Mouse (Mus musculus) kidney, adult 18-20 months (tissue): ENCODE measurements around the gene Rreb1.

Experiments used
- DNase-seq: peaks from one replicate; pipeline ENCODE4 v3.0.0; 2021

Gene Rreb1

DNA sequence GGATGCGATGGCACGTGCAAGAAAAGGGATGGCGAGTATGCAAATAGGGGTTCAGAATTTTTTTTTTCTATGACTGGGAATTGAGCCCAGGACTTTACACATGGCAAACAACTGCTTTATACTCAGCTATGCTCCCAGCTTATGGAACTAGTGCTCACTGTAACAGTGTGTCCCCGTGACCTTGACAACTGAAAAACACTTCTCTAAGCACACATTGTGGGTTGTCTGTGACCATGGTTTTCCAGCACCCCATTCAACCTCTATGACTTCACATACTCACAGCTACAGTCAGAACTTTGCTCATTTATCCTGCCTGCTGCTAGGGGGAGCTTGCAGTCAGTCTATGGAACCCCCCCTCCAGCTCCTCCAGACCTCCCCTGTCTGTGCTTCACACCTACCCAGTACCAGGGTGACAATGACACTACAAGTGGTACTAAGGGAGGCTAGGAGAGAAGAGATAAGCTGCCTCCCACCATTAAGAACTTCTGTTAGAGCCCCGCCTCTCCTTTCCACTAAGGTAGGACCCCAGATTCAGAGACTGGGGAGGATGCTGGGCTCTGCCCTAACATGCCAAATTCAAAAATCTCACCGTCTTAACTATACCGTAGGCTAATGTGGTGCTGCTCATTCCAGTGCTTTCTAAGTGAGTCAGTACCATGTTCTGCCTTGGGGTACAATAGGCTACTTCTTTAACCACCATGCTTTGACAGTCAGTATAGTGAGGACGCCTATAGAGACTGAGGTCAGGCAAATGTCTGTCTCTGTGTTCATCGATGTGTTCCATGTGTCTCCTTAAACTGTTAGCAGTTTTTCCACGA lies 145.7 kb downstream of the Rreb1 start:
- DNase-seq = no peak

DNA sequence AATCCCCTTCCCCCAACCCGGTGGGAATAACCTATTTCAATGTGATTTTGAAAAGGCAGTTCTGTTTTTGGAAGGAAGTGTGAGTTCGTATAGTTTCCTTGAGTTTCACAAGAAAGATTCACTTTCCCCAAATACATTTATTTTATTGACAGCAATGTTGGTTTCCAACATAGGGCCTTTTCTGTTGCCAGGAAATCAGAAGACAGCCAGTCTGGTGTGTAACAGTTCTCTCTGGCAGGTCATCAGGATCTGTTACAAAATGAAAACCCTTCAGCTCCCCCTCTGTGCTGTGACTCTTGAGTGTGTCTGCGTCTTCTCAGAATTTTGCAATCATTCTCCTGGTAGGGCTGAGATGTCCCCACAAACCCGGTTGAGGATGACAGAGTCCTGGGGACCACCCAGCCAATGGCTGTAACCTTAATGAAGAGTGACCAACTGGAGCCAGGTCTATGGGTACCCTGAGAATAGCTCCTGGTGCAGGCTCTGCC lies 146.3 kb downstream of the Rreb1 start:
- no peak for DNase-seq

DNA sequence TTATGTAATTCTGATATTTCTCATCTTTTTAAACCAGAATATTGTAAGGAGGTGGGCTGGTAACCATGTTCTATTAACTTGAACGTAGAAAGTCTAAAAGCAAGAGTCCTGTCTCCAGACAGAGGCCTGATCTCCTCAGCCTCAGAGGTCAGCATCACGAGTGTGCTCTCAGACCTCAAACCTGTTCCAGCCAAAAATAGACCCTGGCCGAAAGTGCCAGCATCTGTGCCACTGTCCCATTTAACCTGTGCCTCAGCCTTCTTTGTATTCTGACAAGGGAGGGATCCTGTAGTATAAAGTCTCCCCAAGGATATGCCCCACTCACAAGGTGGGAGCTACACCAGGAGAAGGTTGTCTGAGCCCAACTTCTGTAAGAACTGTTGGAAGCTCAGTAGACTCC lies 148.2 kb downstream of the Rreb1 start:
- DNase-seq = no peak

DNA sequence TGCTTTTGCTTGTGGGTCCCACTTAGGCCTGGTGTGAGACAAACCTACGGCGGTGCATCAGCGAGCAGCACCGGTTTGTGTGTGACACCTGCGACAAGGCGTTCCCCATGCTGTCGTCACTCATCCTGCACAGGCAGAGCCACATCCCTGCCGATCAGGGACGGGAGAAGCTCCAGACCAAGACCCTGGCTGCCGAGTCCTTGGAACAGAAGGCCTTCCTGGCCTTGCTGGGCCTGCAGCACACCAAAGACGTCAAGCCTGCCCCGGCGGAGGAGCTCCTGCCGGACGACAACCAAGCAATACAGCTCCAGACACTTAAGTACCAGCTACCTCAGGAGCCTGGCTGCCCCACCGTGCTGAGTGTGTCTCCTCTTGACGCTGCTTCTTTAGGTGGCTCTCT lies 151.3 kb downstream of the Rreb1 start:
- DNase-seq = no peak

DNA sequence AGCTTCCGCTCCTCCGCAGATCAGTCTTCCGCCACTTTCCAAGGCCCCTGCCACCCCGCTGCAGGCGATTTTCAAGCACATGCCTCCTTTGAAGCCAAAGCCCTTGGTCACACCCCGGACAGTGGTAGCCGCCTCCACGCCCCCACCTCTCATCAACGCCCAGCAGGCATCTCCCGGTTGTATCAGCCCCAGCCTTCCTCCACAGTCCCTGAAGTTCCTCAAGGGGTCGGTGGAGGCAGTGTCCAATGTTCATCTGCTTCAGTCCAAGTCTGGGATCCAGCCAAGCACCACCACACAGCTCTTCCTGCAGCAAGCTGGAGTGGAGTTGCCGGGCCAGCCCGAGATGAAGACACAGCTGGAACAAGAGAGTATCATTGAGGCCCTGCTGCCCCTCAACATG lies 151.9 kb downstream of the Rreb1 start:
- no peak for DNase-seq

DNA sequence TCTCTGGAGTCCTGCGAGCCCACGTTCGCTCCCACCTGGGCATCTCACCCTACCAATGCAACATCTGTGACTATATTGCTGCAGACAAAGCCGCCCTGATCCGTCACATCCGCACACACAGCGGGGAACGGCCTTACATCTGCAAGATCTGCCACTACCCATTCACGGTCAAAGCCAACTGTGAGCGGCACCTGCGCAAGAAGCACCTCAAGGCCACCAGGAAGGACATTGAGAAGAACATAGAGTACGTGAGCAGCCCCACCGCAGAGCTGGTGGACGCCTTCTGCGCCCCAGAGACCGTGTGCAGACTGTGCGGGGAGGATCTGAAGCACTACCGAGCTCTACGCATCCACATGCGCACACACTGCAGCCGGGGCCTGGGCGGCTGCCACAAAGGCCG lies 152.4 kb downstream of the Rreb1 start:
- DNase-seq = no peak

DNA sequence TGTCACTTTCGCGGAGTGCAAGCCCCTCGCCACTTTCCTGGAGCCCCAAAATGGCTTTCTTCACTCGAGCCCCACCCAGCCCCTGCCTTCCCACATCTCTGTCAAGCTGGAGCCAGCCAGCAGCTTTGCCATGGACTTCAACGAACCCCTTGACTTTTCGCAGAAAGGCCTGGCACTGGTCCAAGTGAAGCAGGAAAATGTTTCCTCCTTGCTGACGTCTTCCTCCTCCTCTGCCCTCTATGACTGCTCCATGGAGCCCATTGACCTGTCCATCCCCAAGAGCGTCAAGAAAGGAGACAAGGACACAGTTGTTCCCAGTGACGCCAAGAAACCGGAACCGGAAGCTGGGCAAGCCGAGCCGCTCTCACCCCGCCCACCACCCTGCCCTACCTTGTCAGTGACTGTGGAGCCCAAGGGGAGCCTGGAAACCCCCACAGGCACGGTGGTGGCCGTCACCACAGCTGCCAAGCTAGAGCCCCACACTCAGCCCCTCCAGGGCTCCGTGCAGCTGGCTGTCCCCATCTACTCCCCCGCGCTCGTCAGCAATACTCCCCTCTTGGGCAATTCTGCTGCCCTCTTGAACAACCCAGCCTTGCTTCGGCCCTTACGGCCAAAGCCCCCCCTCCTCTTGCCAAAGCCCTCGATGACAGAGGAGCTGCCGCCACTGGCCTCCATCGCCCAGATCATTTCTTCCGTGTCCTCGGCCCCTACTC lies 153.2 kb downstream of the Rreb1 start:
- DNase-seq = no peak

DNA sequence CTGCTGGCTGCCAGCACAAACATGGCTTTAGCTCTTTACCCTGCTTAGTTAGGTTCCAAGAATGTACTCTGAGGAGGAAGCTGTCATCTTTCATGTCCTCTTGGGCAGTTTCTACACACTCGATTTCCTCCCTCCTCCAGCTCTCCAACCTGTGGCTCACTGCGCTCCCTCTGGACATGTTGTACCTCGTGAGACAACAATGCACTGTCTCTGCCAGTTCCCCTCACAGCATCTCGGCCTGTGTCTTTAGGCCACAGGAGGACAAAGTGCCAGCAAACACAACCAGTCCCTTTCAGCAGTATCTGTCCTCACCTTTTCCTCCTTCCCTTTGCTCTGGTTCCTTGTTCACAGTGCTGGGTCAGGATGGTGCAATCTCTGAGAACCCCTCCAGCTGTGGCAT lies 155.9 kb downstream of the Rreb1 start:
- DNase-seq = no peak

DNA sequence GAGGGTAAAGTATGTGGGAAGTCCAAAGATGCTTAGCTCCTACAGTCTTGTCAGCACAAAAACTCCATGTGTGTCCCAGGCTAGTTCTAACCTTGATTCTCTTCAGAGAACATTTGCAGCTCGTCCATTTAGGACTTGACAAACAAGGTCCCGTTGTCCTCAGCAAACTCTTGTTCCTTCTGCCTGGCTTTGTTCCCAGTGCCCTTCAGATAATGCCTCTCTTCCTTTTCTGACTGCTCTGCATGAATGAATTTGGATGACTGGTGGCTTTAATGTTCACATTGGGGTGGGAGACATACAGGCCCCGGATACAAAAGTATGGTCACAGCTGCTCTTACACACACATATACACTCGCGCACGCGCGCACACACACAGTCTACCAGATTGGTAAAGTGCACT lies 156.7 kb downstream of the Rreb1 start:
- no peak for DNase-seq

DNA sequence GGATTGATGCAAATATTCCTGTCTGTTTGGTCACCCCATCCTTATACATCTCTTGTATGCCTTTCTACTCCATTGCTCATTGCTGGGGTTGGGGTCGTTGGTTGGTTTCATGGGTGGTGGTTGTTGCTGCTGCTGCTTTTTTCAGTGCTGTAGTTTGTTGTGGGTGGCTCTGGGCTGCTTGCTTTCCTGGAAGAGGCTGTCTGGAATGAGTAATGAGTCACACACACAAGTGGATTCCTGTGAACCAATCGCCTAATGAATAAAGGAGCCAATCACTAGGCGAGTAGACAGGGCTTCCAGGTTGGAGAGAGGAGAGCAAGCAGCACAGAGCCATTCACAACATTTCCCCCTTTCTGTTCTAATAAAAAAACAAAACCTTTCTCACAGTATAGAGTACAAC lies 158.2 kb downstream of the Rreb1 start:
- DNase-seq = no peak

DNA sequence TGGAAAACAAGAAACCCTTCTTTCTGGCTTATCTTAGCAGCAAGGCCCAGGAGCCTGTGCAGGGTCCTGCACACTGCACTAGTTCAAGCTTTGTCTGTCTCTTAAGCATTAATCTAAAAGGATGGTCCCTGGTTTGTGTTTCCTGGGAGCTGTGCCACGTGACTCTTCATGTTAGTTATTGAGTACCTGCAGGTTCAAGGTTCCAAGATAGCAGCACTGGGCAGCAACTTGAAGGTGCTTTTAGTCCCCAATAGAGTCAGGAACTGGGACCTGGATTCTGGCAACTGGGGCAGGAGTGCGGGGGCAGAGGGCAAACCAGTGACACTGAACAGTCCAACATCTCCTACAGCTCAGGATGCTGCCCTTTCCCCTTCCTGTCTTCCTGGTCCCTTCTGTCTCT lies 162.0 kb downstream of the Rreb1 start:
- DNase-seq = peak; percentile 55

DNA sequence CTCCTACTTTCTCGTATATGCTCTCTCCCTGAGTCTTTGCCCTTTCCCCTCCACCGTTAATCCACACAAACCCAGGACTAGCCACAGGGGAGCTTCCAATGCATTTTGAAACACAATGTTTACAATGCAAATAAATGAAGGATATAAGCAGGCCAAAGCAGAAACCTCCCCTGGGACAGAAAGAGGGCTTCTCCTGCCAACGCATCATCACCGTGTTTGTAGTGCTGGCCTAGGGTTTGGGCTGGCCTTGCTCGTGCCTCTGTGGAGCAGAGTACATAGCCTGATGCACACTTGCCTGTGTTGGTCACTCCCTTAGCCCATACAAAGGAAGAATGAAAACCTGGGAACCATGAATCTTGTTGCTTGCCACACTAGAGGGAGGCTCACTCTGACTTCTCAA lies 162.4 kb downstream of the Rreb1 start:
- no peak for DNase-seq

DNA sequence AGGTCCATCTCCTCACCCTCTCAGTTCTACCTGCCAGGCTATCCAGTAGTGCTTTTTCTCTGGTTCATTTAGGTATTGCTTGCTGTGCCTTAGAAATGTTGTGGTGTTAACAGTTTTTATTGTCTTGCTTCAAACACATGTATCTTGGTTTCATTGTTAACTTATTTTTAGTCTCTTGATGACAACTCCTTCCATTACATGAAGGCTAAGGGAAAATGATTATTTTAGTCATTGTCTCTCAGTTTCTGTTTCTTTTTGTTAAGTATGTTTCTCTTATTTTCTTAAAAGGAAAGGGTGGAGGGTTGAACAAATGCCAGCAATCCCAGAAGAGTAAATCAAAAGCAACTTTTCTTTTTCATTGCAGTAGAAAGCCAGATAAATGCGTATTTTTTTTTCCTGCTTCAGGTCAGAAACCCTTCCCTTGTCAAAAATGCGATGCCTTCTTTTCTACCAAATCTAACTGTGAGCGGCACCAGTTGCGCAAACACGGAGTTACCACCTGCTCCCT lies 163.0 kb downstream of the Rreb1 start:
- DNase-seq = no peak

DNA sequence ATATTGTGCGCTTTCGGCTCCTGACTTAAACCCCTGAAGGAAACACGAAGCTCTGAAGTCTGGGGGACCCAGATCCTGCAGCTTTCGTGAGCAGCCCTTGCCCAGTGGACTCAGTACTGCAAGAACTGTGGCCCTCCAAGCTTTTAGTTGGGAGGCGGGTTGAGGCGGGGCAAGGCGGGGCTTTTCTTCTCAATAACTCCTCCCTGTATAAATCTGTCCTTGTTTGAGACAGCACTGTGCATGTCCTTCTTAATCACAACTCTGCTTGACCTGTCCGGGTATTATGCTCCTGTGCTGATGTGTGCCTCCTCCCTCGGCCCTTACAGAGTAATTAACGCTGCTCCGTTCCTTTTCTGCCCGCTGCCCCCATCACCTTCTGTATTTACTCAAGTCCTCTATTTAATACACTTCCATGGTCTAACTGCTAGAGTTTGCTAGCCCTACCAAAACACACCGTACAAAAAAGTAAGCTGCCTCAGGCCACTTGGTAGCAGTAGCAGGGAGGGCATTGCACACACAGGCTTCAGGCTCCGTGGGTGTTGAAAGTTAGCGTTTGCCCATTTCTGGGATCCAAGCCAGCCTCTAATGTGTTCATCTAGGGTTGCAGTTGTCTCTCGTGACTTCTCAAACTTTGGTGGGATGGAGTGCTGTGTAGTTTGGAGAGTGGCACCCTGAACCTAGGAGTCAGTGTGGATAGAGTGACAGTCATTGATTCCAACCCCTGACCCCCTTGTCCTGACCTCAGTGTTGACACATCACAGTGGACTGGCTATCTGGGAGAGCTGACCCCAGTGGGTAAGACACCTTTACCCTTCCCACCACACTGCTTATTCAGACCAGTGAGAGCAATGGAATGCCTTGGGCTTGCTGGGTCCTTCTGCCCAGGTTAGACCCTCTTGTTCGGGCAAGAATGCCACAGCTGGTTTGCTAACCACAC lies 164.0 kb downstream of the Rreb1 start:
- peak; percentile 66 for DNase-seq

DNA sequence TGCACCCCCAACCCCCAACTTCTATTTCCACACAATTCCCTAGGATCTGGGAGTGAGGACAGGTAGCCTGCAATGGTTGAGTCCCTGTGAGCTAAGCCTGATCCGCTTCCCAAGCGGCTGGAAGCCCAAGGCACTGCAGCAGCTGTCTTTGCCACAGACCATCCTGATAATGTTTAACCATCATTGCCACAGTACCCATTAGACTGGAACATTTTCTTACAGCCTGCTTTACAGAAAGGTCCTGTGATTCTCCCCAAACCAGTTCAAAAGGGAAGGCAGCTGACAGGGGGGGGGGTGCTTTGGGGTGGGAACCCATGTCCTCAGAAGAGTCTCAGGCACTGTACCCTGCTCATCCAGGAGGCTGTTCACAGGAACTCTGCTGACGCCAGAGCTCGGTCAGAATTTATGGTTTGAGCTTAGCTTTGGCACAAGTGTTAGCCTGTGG lies 164.7 kb downstream of the Rreb1 start:
- DNase-seq = peak; percentile 60

DNA sequence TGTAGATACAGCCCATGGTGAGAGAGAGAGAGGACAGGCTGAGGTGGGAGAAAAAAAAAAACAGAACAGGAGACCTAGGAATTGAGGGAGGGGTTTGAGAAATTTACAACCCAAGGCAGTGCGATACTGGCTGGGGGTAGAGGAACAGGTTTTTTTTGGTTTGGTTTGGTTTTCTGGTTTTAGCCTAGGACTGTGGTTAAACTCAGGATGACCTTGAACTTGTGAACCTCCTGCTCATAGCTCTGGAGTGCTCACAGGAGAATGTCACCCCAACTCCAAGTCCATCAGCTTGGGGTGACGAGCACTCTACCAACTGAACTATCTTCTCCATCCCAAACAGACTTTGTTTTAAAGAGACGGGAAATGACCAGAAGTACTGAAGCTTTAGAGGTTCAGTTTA lies 165.3 kb downstream of the Rreb1 start:
- no peak for DNase-seq

DNA sequence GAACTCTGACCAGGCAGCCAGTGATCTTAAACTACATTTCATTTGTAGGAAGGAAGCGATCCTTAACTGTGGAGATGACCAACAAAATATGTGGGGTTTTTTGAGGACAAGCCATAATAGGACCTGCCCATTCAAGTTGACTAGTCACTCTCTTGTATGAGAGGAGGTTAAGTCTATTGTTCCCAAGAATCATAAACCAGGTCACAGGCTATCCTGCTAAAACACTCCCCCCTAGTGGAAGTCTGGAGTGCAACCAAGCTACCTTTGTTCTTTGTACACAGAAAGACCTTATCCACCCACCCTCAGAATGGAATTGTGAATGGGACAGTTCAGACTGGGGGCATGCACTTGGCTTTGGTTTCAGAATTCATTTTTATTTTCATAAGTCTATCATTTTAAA lies 166.1 kb downstream of the Rreb1 start:
- DNase-seq = peak; percentile 49

DNA sequence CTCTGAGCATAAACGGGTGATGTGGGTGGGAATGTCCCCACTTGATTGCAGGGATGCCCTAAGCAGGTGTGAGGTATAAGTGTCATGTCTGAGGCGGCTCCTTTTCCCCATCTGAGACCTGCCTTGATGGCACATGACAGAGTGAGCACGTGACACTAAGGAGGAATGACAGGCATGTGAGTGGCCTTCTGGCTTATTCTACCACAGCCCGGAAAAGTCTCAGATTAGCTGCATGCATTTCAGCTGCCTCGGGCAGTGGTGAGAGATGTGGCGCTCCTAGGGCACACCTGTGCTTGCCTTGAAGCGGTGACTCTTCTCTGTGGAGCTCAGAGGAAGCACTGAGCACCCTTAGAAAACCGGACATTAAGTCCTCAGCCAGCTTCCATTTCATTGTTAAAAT lies 167.2 kb downstream of the Rreb1 start:
- DNase-seq = no peak

DNA sequence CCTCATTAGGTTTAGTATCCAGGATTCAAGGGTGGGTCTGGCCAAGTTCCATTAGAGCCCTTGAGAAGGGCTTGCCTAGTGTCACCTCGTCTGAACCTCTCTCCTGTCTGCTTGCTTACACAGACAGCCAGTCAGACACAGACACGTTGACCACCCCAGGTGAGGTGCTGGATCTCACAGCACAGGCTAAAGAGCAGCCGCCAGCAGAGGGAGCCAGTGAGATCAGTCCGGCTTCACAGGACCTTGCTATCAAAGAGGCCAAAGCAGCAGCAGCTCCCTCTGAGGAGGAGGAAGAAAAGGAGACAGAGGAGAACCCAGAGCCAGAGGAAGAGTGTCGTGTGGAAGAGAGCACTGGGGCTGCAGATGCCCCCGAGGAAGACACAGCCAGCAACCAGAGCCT lies 168.5 kb downstream of the Rreb1 start:
- DNase-seq = peak; percentile 89

DNA sequence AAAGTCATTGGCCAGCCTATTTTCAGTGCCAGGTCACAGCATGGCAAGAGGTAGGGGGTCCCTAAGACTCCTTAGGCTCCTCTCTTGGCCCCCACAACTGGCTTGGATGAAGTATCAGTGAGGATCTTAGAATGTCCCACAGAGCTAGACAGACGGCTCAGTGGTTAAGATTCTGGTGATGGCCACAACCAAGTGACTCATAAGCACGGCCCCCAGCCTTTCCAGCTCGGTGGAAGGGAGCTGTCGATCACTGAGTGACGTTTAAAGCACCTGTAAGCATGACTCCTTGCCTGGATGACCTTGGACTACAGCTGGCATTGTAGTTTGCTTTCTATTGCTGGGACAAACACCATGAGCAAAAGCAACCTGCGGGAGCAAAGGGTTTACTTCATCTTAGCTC lies 174.8 kb downstream of the Rreb1 start:
- no peak for DNase-seq

DNA sequence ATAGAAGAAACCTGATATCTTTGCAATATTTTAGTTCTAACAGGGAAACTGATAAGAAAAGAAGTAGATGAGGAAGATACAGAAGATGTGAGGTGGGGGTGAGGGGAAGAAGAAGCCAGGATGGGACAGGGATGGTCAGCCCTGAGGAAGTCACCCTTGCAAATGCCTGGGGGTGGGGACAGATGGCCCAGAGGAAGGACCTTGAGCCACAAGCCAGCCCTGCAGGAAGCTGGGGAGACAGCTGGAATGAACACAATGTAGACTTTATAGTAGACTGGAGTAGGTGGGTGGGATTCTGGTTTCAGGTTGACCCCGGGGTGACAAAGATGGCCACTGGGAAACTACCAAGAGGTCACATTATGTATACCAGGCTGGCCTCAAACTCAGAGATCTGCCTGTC lies 176.1 kb downstream of the Rreb1 start:
- no peak for DNase-seq

DNA sequence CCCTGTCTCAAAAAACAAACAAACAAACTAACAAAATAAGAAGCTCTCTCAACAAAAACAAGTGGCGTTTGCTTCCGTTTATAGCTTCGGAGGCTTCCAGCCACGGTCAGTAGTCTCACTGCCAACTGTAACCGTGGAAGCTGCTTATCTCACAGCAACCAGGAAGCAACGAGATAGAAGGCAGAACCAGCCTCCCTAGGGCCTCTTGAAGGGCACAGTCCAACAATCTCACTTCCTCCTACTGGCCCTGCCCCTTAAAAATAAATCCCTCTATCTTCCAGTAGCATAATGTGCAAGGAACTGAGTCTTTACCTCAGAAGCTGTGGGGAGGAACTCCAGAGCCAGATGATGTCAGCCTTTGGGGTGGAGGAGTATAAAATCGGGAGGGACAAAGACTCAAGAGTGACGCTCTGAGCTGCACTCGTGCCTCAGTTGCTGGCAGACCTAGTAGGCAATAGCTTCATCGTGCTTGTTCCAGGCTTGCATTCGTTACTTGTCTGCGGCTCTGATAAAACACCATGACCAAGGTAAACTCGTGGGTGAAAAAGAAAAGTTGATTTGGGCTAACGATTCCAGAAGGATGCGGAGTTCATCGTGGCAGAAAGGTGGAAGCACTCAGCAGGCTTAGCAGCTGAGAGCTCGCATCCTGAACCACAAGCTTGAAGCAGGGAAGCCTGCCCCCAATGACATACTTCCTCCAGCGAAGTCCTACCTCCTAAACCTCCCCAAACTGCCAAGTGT lies 180.5 kb downstream of the Rreb1 start:
- DNase-seq = no peak
